Mouse (Mus musculus) liver, adult 2 months (tissue): Measurements from ENCODE around the gene Kif1b. TPM values are rescaled to one million over a fixed set of nuclear protein-coding genes. Genes with fewer than 3 reads are reported as not detected.

Experiments
- DNase-seq: peaks from one replicate; pipeline ENCODE4 v3.0.0-alpha.2; 2011; ENCODE audit warnings: low read depth, low spot score; ENCODE audit errors: extremely low read depth
- H3K27ac ChIP-seq: fragments of 200-500 bp; replicated peaks from 2 replicates; pipeline ENCODE4 v1.5.1; 2012; ENCODE audit warnings: low read depth, mild to moderate bottlenecking, control low read depth, inconsistent platforms, low read length; ENCODE audit not compliant: insufficient read depth
- H3K27me3 ChIP-seq: fragments of 200-500 bp; 2 replicates; pipeline ENCODE4 v1.6.1; 2012; ENCODE audit warnings: mild to moderate bottlenecking, moderate library complexity, low read length, inconsistent platforms; ENCODE audit not compliant: control insufficient read depth, insufficient read depth
- H3K36me3 ChIP-seq: fragments of 200-500 bp; 2 replicates; pipeline ENCODE4 v1.6.1; 2012; ENCODE audit warnings: low read length, inconsistent platforms; ENCODE audit not compliant: control insufficient read depth, insufficient read depth
- H3K4me1 ChIP-seq: fragments of 200-500 bp; 2 replicates; pipeline ENCODE4 v1.6.1; 2011; ENCODE audit warnings: low read length; ENCODE audit not compliant: control insufficient read depth, insufficient read depth
- H3K4me3 ChIP-seq: fragments of 200-500 bp; 2 replicates; pipeline ENCODE4 v1.5.1; 2011; ENCODE audit warnings: low read depth, mild to moderate bottlenecking, control low read depth, low read length, moderate library complexity; ENCODE audit not compliant: insufficient read depth
- H3K79me2 ChIP-seq: fragments of 200-500 bp; 2 replicates; pipeline ENCODE4 v1.6.1; 2012; ENCODE audit warnings: inconsistent platforms, mild to moderate bottlenecking, low read length, moderate library complexity; ENCODE audit not compliant: control insufficient read depth, insufficient read depth
- H3K9ac ChIP-seq: fragments of 200-500 bp; 2 replicates; pipeline ENCODE4 v1.6.1; 2012; ENCODE audit warnings: low read depth, mild to moderate bottlenecking, control low read depth, inconsistent platforms, low read length
- CTCF ChIP-seq: fragments of 200-500 bp; IDR thresholded peaks from 2 replicates; pipeline ENCODE4 v1.5.1; 2011; ENCODE audit warnings: low read depth, low read length, control low read depth
- POLR2A ChIP-seq: fragments of 200-500 bp; IDR thresholded peaks from 2 replicates; pipeline ENCODE4 v1.6.1; 2011; ENCODE audit warnings: low read length, control low read depth; ENCODE audit not compliant: insufficient read depth; ENCODE audit errors: extremely low read depth
- WGBS: fragments of 180-500 bp; shearing (Covaris S2); methylation state at CpG from one replicate; pipeline ENCODE4 v1.1.7; 2018; 5-methylcytosine and 5-hydroxymethylcytosine counted together
- polyA plus RNA-seq: library from polyadenylated mRNA; depleted of rRNA; stranded (reverse); fragments of >200 nt; gene quantifications from 2 replicates; pipeline ENCODE4 v1.2.3, GENCODE M21; 2012
- total RNA-seq: library from RNA; depleted of rRNA; stranded (reverse); fragments of >200 nt; gene quantifications from 2 replicates; pipeline ENCODE4 v1.2.3, GENCODE M21; 2014

The Kif1b gene
- total and polyA plus RNA-seq, 2 experiments = 41.2 to 74.4 TPM

GRCm38 (mm10) chr4:149159891-149160290 is 147.6 kb downstream of the Kif1b start:
- TF ChIP-seq POLR2A (no peak), CTCF (no peak)
- Histone ChIP-seq H3K79me2 (no peaks in the 10 kb centered on the region), H3K9ac (no peak overlapping the region), H3K4me3 (no peak overlapping the region), H3K27me3 (no peaks in the 10 kb centered on the region), H3K36me3 (peaks cover 41% of the 10 kb centered on the region), H3K27ac (no peak overlapping the region), H3K4me1 (no peaks in the 10 kb centered on the region)
- no peak for DNase-seq
- 91% methylated on average over 13 of the region's 13 CpGs for WGBS

- Histone ChIP-seq H3K36me3 (peaks cover 46% of the 10 kb centered on the region), H3K27ac (no peak overlapping the region), H3K79me2 (no peaks in the 10 kb centered on the region), H3K4me1 (no peaks in the 10 kb centered on the region), H3K27me3 (no peaks in the 10 kb centered on the region), H3K4me3 (no peak overlapping the region), H3K9ac (no peak overlapping the region)
- no peak for DNase-seq
- 80% methylated on average over 2 of the region's 2 CpGs for WGBS
- TF ChIP-seq CTCF (no peak), POLR2A (no peak)
These were observed 148.3 kb downstream of the Kif1b start for GRCm38 (mm10) chr4:149159203-149159602.

- Histone ChIP-seq H3K4me3 (no peak overlapping the region), H3K36me3 (peaks cover 49% of the 10 kb centered on the region), H3K27me3 (no peaks in the 10 kb centered on the region), H3K4me1 (no peaks in the 10 kb centered on the region), H3K27ac (no peak overlapping the region), H3K9ac (no peak overlapping the region), H3K79me2 (no peaks in the 10 kb centered on the region)
- no peak for DNase-seq
- TF ChIP-seq CTCF (no peak), POLR2A (no peak)
- WGBS = 96% methylated on average over 8 of the region's 8 CpGs
These were observed 150.0 kb downstream of the Kif1b start for GRCm38 (mm10) chr4:149157415-149157973.

- H3K4me3 ChIP-seq = no peak overlapping the region
- peak; percentile 41 for DNase-seq
- peaks cover 44% of the 10 kb centered on the region for H3K36me3 ChIP-seq
- 0 out of 2 replicates have a peak, but pooled peaks cover 2% of the 10 kb centered on the region for H3K4me1 ChIP-seq
- no peak overlapping the region for H3K27ac ChIP-seq
- no peak overlapping the region for H3K9ac ChIP-seq
- no peaks in the 10 kb centered on the region for H3K79me2 ChIP-seq
- no peak for TF ChIP-seq CTCF
- no peak for TF ChIP-seq POLR2A
- no peaks in the 10 kb centered on the region for H3K27me3 ChIP-seq
- 93% methylated on average over 6 of the region's 6 CpGs for WGBS
These were observed 151.8 kb downstream of the Kif1b start for GRCm38 (mm10) chr4:149155711-149156110.

- Histone ChIP-seq H3K4me3 (no peak overlapping the region), H3K27me3 (no peaks in the 10 kb centered on the region), H3K79me2 (no peaks in the 10 kb centered on the region), H3K36me3 (peaks cover 43% of the 10 kb centered on the region), H3K27ac (no peak overlapping the region), H3K9ac (no peak overlapping the region), H3K4me1 (peaks cover 9% of the 10 kb centered on the region)
- no peak for DNase-seq
- TF ChIP-seq CTCF (no peak), POLR2A (no peak)
- WGBS = 97% methylated on average over 7 of the region's 7 CpGs
These were observed 152.6 kb downstream of the Kif1b start for GRCm38 (mm10) chr4:149154859-149155258.

GRCm38 (mm10) chr4:149150721-149151120 is 156.8 kb downstream of the Kif1b start:
- H3K36me3 ChIP-seq = peaks cover 13% of the 10 kb centered on the region
- no peak overlapping the region; the same call in 1 of the 2 replicates for H3K27ac ChIP-seq
- no peak for TF ChIP-seq POLR2A
- no peak for TF ChIP-seq CTCF
- H3K4me3 ChIP-seq = no peak overlapping the region
- H3K27me3 ChIP-seq = no peaks in the 10 kb centered on the region
- H3K4me1 ChIP-seq = peaks cover 22% of the 10 kb centered on the region
- no peaks in the 10 kb centered on the region for H3K79me2 ChIP-seq
- WGBS = 71% methylated on average over 11 of the region's 11 CpGs
- DNase-seq = no peak
- no peak overlapping the region for H3K9ac ChIP-seq
